Mouse (Mus musculus) heart, embryonic 16.5 days (tissue): ENCODE measurements around the gene Higd1c. TPM values are rescaled to one million over a fixed set of nuclear protein-coding genes. Genes with fewer than 3 reads are reported as not detected.

Experiments
- ATAC-seq: fragments of 200-750 bp; cut with Nextera tagmentation; replicated peaks from 2 replicates; pipeline ENCODE4 v1.8.0; 2017; ENCODE audit warnings: moderate number of reproducible peaks; ENCODE audit not compliant: insufficient read depth, low FRiP score; ENCODE audit errors: extremely low read depth
- H3K27ac ChIP-seq: fragments of 300-500 bp; sonication (generic); 2 replicates; pipeline ENCODE4 v1.5.1; 2014; ENCODE audit warnings: mild to moderate bottlenecking, low read length, control low read depth, moderate library complexity
- H3K27me3 ChIP-seq: fragments of 300-500 bp; sonication (generic); 2 replicates; pipeline ENCODE4 v1.6.1; 2014; ENCODE audit warnings: low read length, mixed read lengths; ENCODE audit not compliant: control insufficient read depth, insufficient read depth
- H3K36me3 ChIP-seq: fragments of 300-500 bp; sonication (generic); 2 replicates; pipeline ENCODE4 v1.6.1; 2014; ENCODE audit not compliant: control insufficient read depth, insufficient read depth
- H3K4me1 ChIP-seq: fragments of 300-500 bp; sonication (generic); 2 replicates; pipeline ENCODE4 v1.6.1; 2014; ENCODE audit warnings: low read length, mixed read lengths; ENCODE audit not compliant: control insufficient read depth, insufficient read depth
- H3K4me2 ChIP-seq: fragments of 300-500 bp; sonication (generic); 2 replicates; pipeline ENCODE4 v1.6.1; 2014; ENCODE audit warnings: low read depth, mild to moderate bottlenecking, control low read depth, low read length
- H3K4me3 ChIP-seq: fragments of 300-500 bp; sonication (generic); 2 replicates; pipeline ENCODE4 v1.5.1; 2014; ENCODE audit warnings: mild to moderate bottlenecking, control low read depth, low read length
- H3K9ac ChIP-seq: fragments of 300-500 bp; sonication (generic); 2 replicates; pipeline ENCODE4 v1.6.1; 2014; ENCODE audit warnings: low read length, control low read depth
- H3K9me3 ChIP-seq: fragments of 300-500 bp; sonication (generic); replicated peaks from 2 replicates; pipeline ENCODE4 v1.6.1; 2016; ENCODE audit warnings: low read length; ENCODE audit not compliant: control insufficient read depth
- WGBS: fragments of 180-500 bp; shearing (Covaris S2); extraction: QIAGEN DNeasy Blood & Tissue Kit; methylation state at CpG from one replicate; pipeline ENCODE4 v1.1.7; 2014; 5-methylcytosine and 5-hydroxymethylcytosine counted together
- polyA plus RNA-seq: library from polyadenylated mRNA; unstranded; fragments of >200 nt; fragmentation: Nextera tagmentation; extraction: Ambion mirVana; gene quantifications from 2 replicates; pipeline ENCODE4 v1.2.1, GENCODE M21; 2015

The Higd1c gene
- polyA plus RNA-seq, 1 experiment from 2014 or later = not detected

- Histone ChIP-seq H3K9me3 (no peaks in the 10 kb centered on the region), H3K27me3 (no peaks in the 10 kb centered on the region), H3K27ac (no peak overlapping the region), H3K4me3 (no peak overlapping the region), H3K36me3 (no peaks in the 10 kb centered on the region), H3K9ac (no peak overlapping the region), H3K4me2 (no peak overlapping the region), H3K4me1 (no peaks in the 10 kb centered on the region)
- WGBS = 75% methylated on average over 2 of the region's 2 CpGs
- no peak for ATAC-seq
These were observed 15.8 kb downstream of the Higd1c start for GRCm38 (mm10) chr15:100380104-100380503.

- no peak overlapping the region for H3K9ac ChIP-seq
- H3K4me1 ChIP-seq = peaks cover 3% of the 10 kb centered on the region; the same call in 1 of the 2 replicates
- 87% methylated on average over 9 of the region's 9 CpGs for WGBS
- H3K27ac ChIP-seq = no peak overlapping the region
- H3K36me3 ChIP-seq = no peaks in the 10 kb centered on the region
- no peak overlapping the region for H3K4me2 ChIP-seq
- H3K9me3 ChIP-seq = no peaks in the 10 kb centered on the region
- no peak for ATAC-seq
- no peaks in the 10 kb centered on the region for H3K27me3 ChIP-seq
- no peak overlapping the region for H3K4me3 ChIP-seq
These were observed 21.4 kb downstream of the Higd1c start for GRCm38 (mm10) chr15:100385705-100386104.

GRCm38 (mm10) chr15:100387544-100388223 is 23.3 kb downstream of the Higd1c start:
- no peak overlapping the region for H3K4me3 ChIP-seq
- no peak overlapping the region for H3K27ac ChIP-seq
- H3K27me3 ChIP-seq = no peaks in the 10 kb centered on the region
- H3K9ac ChIP-seq = no peak overlapping the region
- WGBS = 89% methylated on average over 17 of the region's 17 CpGs
- ATAC-seq = no peak
- H3K36me3 ChIP-seq = no peaks in the 10 kb centered on the region
- no peaks in the 10 kb centered on the region for H3K9me3 ChIP-seq
- peaks cover 8% of the 10 kb centered on the region for H3K4me1 ChIP-seq
- no peak overlapping the region for H3K4me2 ChIP-seq

GRCm38 (mm10) chr15:100388224-100388835 is 24.0 kb downstream of the Higd1c start:
- ATAC-seq = no peak
- Histone ChIP-seq H3K4me1 (peaks cover 11% of the 10 kb centered on the region), H3K27ac (no peak overlapping the region), H3K27me3 (no peaks in the 10 kb centered on the region), H3K9ac (no peak overlapping the region), H3K4me2 (no peak overlapping the region), H3K4me3 (no peak overlapping the region), H3K36me3 (no peaks in the 10 kb centered on the region), H3K9me3 (no peaks in the 10 kb centered on the region)
- 77% methylated on average over 16 of the region's 16 CpGs for WGBS

DNA sequence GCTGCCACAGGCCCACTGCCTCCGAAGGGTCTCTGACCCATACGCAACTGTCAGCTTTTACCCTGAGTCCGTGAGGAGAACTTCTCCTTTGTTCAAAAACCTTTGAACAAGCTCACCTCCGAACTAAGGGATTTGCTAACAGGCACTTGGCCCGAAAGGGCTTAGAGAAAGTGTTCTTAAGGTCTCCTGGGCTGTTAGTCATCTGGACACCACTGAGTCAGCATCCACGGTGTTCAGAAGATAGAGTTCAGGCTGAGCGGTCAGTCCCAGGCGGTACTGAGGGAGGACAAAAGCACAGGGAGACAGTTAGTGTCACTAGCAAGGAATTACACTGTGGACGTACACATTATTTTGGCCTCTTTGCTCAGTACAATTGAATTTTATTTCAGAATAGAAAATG is 24.5 kb downstream of the Higd1c start:
- Histone ChIP-seq H3K9me3 (no peaks in the 10 kb centered on the region), H3K4me2 (no peak overlapping the region), H3K36me3 (peaks cover 5% of the 10 kb centered on the region; the same call in 1 of the 2 replicates), H3K27ac (no peak overlapping the region), H3K4me3 (no peak overlapping the region), H3K9ac (no peak overlapping the region), H3K4me1 (peaks cover 11% of the 10 kb centered on the region), H3K27me3 (no peaks in the 10 kb centered on the region)
- WGBS = 70% methylated on average over 9 of the region's 9 CpGs
- ATAC-seq = no peak

- H3K4me3 ChIP-seq = no peak overlapping the region
- peaks cover 25% of the 10 kb centered on the region for H3K36me3 ChIP-seq
- peaks cover 11% of the 10 kb centered on the region for H3K4me1 ChIP-seq
- WGBS = 50% methylated on average over 7 of the region's 7 CpGs
- no peak overlapping the region for H3K9ac ChIP-seq
- H3K4me2 ChIP-seq = no peak overlapping the region
- no peak overlapping the region for H3K27ac ChIP-seq
- no peaks in the 10 kb centered on the region; the same call in 1 of the 2 replicates for H3K9me3 ChIP-seq
- H3K27me3 ChIP-seq = no peaks in the 10 kb centered on the region
- no peak for ATAC-seq
These were observed 26.7 kb downstream of the Higd1c start for GRCm38 (mm10) chr15:100391066-100391465.

- no peak overlapping the region for H3K27ac ChIP-seq
- WGBS = 84% methylated on average over 7 of the region's 7 CpGs
- no peak for ATAC-seq
These were observed 27.3 kb downstream of the Higd1c start for GRCm38 (mm10) chr15:100391599-100391998.

GRCm38 (mm10) chr15:100393016-100393415 is 28.7 kb downstream of the Higd1c start:
- no peak for ATAC-seq
- H3K4me1 ChIP-seq = peaks cover 11% of the 10 kb centered on the region
- H3K9me3 ChIP-seq = no peaks in the 10 kb centered on the region; the same call in 1 of the 2 replicates
- no peak overlapping the region for H3K4me3 ChIP-seq
- no peak overlapping the region for H3K4me2 ChIP-seq
- H3K27me3 ChIP-seq = no peaks in the 10 kb centered on the region
- H3K27ac ChIP-seq = no peak overlapping the region
- peaks cover 37% of the 10 kb centered on the region for H3K36me3 ChIP-seq
- no peak overlapping the region for H3K9ac ChIP-seq
- WGBS = 66% methylated on average over 11 of the region's 11 CpGs

More at GRCm38 (mm10) chr15:100391599-100391998, 27.3 kb downstream of the Higd1c start:
- Histone ChIP-seq H3K4me2 (no peak overlapping the region), H3K27me3 (no peaks in the 10 kb centered on the region), H3K9me3 (no peaks in the 10 kb centered on the region; the same call in 1 of the 2 replicates), H3K4me1 (peaks cover 11% of the 10 kb centered on the region), H3K36me3 (peaks cover 29% of the 10 kb centered on the region), H3K4me3 (no peak overlapping the region), H3K9ac (no peak overlapping the region)

GRCm38 (mm10) chr15:100395561-100395960 is 31.2 kb downstream of the Higd1c start:
- Histone ChIP-seq H3K4me2 (no peak overlapping the region), H3K9me3 (no peaks in the 10 kb centered on the region; the same call in 1 of the 2 replicates), H3K9ac (no peak overlapping the region), H3K4me3 (no peak overlapping the region), H3K4me1 (peaks cover 9% of the 10 kb centered on the region), H3K27ac (no peak overlapping the region), H3K27me3 (no peaks in the 10 kb centered on the region), H3K36me3 (peaks cover 55% of the 10 kb centered on the region)
- ATAC-seq = no peak
- WGBS = 96% methylated on average over 3 of the region's 3 CpGs
